Mouse (Mus musculus) heart, postnatal 0 days (tissue): Measurements from ENCODE around the gene Map2k1.

ENCODE experiments used
- CTCF ChIP-seq: IDR thresholded peaks from 2 replicates; pipeline ENCODE4 v1.5.1; 2016; ENCODE audit warnings: antibody characterized with exemption, control low read depth, low read depth
- EP300 ChIP-seq: IDR thresholded peaks from 2 replicates; pipeline ENCODE4 v1.6.1; 2016; ENCODE audit warnings: antibody characterized with exemption, low read depth

DNA sequence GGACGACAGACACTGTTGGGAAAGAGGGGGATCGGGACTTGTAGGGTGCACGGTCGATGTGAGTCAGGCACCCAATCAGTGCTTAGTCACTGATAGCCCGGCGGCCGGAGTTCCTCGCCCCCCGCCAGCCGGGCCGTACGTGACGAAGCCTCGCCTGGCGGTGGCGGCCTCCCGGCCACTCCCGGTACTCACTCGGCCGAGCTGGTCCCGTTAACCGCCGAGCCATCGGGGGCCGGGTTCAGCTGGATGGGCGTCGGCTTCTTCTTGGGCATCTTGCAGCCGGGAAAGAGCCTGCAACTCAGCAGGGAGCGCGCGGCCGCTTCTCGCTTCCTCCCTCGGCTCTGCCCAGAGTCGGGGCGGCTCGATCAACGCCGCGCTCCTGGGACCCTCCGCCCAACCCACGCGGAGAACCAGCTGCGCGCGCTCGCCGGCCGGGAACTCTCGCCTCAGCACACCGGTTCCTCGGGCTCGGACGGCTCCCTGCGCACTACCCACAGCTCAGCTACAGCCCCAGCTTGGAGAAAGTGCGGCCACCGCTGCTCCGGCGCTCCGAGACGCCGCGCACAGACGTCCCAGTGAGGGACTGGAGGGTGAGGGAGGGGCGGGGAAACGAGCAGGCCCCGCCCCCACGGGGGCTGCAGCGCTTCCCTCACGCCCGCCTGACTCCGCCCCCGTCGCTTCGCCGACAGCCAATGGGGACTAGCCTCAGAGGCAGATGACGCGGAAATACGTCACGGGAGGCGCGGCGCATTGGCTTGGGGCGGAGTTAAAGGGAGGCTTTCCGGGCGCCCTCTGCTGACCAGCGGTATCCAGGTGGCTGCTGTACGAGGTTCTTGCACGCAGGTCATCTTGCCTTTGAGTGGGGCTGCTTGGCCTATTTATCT is at the start of gene Map2k1:
- TF ChIP-seq CTCF, result peak; percentile 83
- TF ChIP-seq EP300, result no peak
